Mouse (Mus musculus) C2C12 (cell line): ENCODE measurements around the gene Tmc8. TPM values are rescaled to one million over a fixed set of nuclear protein-coding genes. Genes with fewer than 3 reads are reported as not detected.

Experiments used
- H3K27me3 ChIP-seq: one replicate; pipeline ENCODE4 v1.6.1; 2011; ENCODE audit not compliant: control insufficient read depth, insufficient read depth, insufficient read length
- H3K36me3 ChIP-seq: one replicate; pipeline ENCODE4 v1.6.1; 2011; ENCODE audit not compliant: control insufficient read depth, insufficient read depth
- H3K4me3 ChIP-seq: one replicate; pipeline ENCODE4 v1.5.1; 2011; ENCODE audit warnings: mild to moderate bottlenecking, control low read depth; ENCODE audit not compliant: poor library complexity, insufficient read depth, severe bottlenecking
- H3K79me2 ChIP-seq: one replicate; pipeline ENCODE4 v1.6.1; 2011; ENCODE audit not compliant: control insufficient read depth, insufficient read depth
- H3K79me3 ChIP-seq: one replicate; pipeline ENCODE4 v1.6.1; 2011; ENCODE audit warnings: low read depth, control low read depth
- H3ac ChIP-seq: one replicate; pipeline ENCODE3; 2011; ENCODE audit warnings: low read depth; ENCODE audit not compliant: control insufficient read depth, insufficient read length
- CEBPB ChIP-seq: IDR thresholded peaks from one replicate; pipeline ENCODE4 v1.6.1; 2011; ENCODE audit warnings: low read depth, mild to moderate bottlenecking, control low read depth, moderate library complexity
- CTCF ChIP-seq: IDR thresholded peaks from one replicate; pipeline ENCODE4 v1.5.1; 2011; ENCODE audit not compliant: control insufficient read depth, insufficient read depth, insufficient read length
- FOSL1 ChIP-seq: IDR thresholded peaks from one replicate; pipeline ENCODE4 v1.8.0; 2011; ENCODE audit warnings: mild to moderate bottlenecking, low read length; ENCODE audit not compliant: poor library complexity, insufficient read depth, severe bottlenecking
- MAX ChIP-seq: IDR thresholded peaks from one replicate; pipeline ENCODE4 v1.6.1; 2011; ENCODE audit warnings: mild to moderate bottlenecking, control low read depth
- MYOD1 ChIP-seq: IDR thresholded peaks from one replicate; pipeline ENCODE4 v1.6.1; 2011; ENCODE audit warnings: low read depth; ENCODE audit not compliant: control insufficient read depth, insufficient read length
- MYOG ChIP-seq: IDR thresholded peaks from one replicate; pipeline ENCODE4 v1.6.1; 2011; ENCODE audit not compliant: control insufficient read depth, insufficient read length; ENCODE audit errors: extremely low read depth
- USF1 ChIP-seq: IDR thresholded peaks from one replicate; pipeline ENCODE4 v1.6.1; 2011; ENCODE audit warnings: low read depth, mild to moderate bottlenecking, control low read depth, moderate library complexity
- long read RNA-seq, 2 experiments: library from polyadenylated mRNA; unstranded; transcript quantifications; one replicate each; pipeline ENCODE4 v2.0.0; 2019 to 2020
- polyA plus RNA-seq: library from polyadenylated mRNA; unstranded; fragments of >200 nt; fragmentation: generic; extraction: Trizol; gene quantifications from one replicate; pipeline ENCODE4 v1.2.1, GENCODE M21; 2012; ENCODE audit warnings: missing spikeins

Tmc8 gene
- polyA plus RNA-seq, result 0.09 TPM
- long read RNA-seq, experiment 1, result 0 reads
- long read RNA-seq, experiment 2, result 0 reads

- H3K79me2 ChIP-seq, result no peaks in the 10 kb centered on the region
Measured at GRCm38 (mm10) chr11:117781993-117782704, at the start of gene Tmc8, which contains the start of gene Tmc6. Gene Tmc8, plus strand, starts transcription at chr11:117782076. Gene Tmc6, minus strand, starts transcription at chr11:117782198.

GRCm38 (mm10) chr11:117736037-117736689 is 45.7 kb upstream of the Tmc8 start:
- H3ac ChIP-seq, result peak overlapping the region; percentile 24
- H3K27me3 ChIP-seq, result no peaks in the 10 kb centered on the region
- peaks cover 27% of the 10 kb centered on the region for H3K36me3 ChIP-seq
- peak; percentile 74 for TF ChIP-seq MYOD1
- no peak for TF ChIP-seq CTCF
- TF ChIP-seq USF1, result peak; percentile 49
- H3K79me3 ChIP-seq, result no peaks in the 10 kb centered on the region
- no peak overlapping the region for H3K4me3 ChIP-seq
- no peaks in the 10 kb centered on the region for H3K79me2 ChIP-seq

More at GRCm38 (mm10) chr11:117781993-117782704, at the start of gene Tmc8, which contains the start of gene Tmc6:
- no peaks in the 10 kb centered on the region for H3K79me3 ChIP-seq
- peak within 1 kb of the TSS; percentile 23 for H3ac ChIP-seq
- H3K27me3 ChIP-seq, result no peaks in the 10 kb centered on the region
- TF ChIP-seq MYOG (no peak), CTCF (no peak), MYOD1 (no peak), FOSL1 (no peak), MAX (no peak), CEBPB (no peak), USF1 (no peak)
- no peaks in the 10 kb centered on the region for H3K36me3 ChIP-seq
- peak within 1 kb of the TSS; percentile 23 for H3K4me3 ChIP-seq

GRCm38 (mm10) chr11:117738123-117738522 is 43.8 kb upstream of the Tmc8 start:
- Histone ChIP-seq H3K4me3 (no peak overlapping the region), H3K27me3 (no peaks in the 10 kb centered on the region), H3ac (no peak overlapping the region), H3K79me2 (no peaks in the 10 kb centered on the region), H3K36me3 (peaks cover 28% of the 10 kb centered on the region), H3K79me3 (no peaks in the 10 kb centered on the region)
- no peak for TF ChIP-seq CEBPB
- no peak for TF ChIP-seq USF1
- no peak for TF ChIP-seq FOSL1
- TF ChIP-seq MAX, result no peak
- TF ChIP-seq MYOG, result no peak
- TF ChIP-seq MYOD1, result no peak
- TF ChIP-seq CTCF, result no peak

DNA sequence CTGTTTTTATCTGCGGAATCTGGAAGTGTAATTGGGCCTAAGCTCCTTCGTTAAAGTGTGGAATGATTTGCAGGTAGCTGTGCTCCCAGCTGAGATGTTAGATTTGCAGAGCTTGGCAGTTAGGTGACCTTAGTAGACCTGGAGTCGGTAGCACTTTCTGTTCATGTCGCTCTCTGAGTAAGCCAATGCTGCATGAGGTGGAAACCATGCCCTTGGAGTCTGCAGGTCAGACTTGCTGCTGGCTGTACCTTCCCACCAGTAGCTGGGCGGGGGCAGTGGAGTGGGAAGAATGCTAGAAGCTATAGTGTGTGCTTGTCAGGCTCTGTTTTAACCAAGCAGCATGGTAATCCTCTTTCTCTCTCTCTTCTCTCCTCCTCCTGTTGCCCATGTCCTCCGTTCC is 40.7 kb upstream of the Tmc8 start:
- no peak for TF ChIP-seq FOSL1
- no peak for TF ChIP-seq USF1
- TF ChIP-seq MYOD1, result no peak
- no peak for TF ChIP-seq CTCF
- Histone ChIP-seq H3K4me3 (no peak overlapping the region), H3K36me3 (peaks cover 31% of the 10 kb centered on the region), H3ac (no peak overlapping the region), H3K27me3 (no peaks in the 10 kb centered on the region), H3K79me3 (no peaks in the 10 kb centered on the region), H3K79me2 (no peaks in the 10 kb centered on the region)

- TF ChIP-seq USF1 (no peak), CTCF (no peak), MYOG (no peak), CEBPB (no peak), MAX (no peak), MYOD1 (no peak), FOSL1 (no peak)
- peaks cover 35% of the 10 kb centered on the region for H3K36me3 ChIP-seq
Measured at GRCm38 (mm10) chr11:117742243-117742642, 39.6 kb upstream of the Tmc8 start.

GRCm38 (mm10) chr11:117742715-117743114 is 39.2 kb upstream of the Tmc8 start:
- Histone ChIP-seq H3K27me3 (no peaks in the 10 kb centered on the region), H3K79me2 (no peaks in the 10 kb centered on the region), H3ac (no peak overlapping the region), H3K4me3 (no peak overlapping the region), H3K79me3 (no peaks in the 10 kb centered on the region), H3K36me3 (peaks cover 38% of the 10 kb centered on the region)
- TF ChIP-seq CTCF (no peak), CEBPB (no peak), USF1 (no peak)

More at GRCm38 (mm10) chr11:117742243-117742642, 39.6 kb upstream of the Tmc8 start:
- Histone ChIP-seq H3K79me2 (no peaks in the 10 kb centered on the region), H3K4me3 (no peak overlapping the region), H3K27me3 (no peaks in the 10 kb centered on the region), H3K79me3 (no peaks in the 10 kb centered on the region), H3ac (no peak overlapping the region)
